Mouse (Mus musculus) kidney, postnatal 0 days (tissue): ENCODE measurements around the gene Sorcs3. TPM values are rescaled to one million over a fixed set of nuclear protein-coding genes. Genes with fewer than 3 reads are reported as not detected.

ENCODE experiments used
- ATAC-seq: fragments of 200-750 bp; cut with Nextera tagmentation; replicated peaks from 2 replicates; pipeline ENCODE4 v1.8.0; 2017; ENCODE audit warnings: low read depth, moderate number of reproducible peaks, moderate TSS enrichment, moderate library complexity; ENCODE audit not compliant: low FRiP score
- DNase-seq: peaks from one replicate; pipeline ENCODE4 v3.0.0-alpha.2; 2016; ENCODE audit warnings: low spot score
- H3K27ac ChIP-seq: fragments of 300-500 bp; sonication (generic); 2 replicates; pipeline ENCODE4 v1.5.1; 2014; ENCODE audit warnings: mild to moderate bottlenecking
- H3K27me3 ChIP-seq: fragments of 300-500 bp; sonication (generic); 2 replicates; pipeline ENCODE4 v1.6.1; 2014; ENCODE audit warnings: low read length, mixed read lengths; ENCODE audit not compliant: insufficient read depth
- H3K36me3 ChIP-seq: fragments of 300-500 bp; sonication (generic); 2 replicates; pipeline ENCODE4 v1.6.1; 2014; ENCODE audit warnings: low read length, mixed read lengths; ENCODE audit not compliant: insufficient read depth
- H3K4me1 ChIP-seq: fragments of 300-500 bp; sonication (generic); replicated peaks from 2 replicates; pipeline ENCODE4 v1.6.1; 2014; ENCODE audit warnings: antibody characterized with exemption, low read length, mixed read lengths; ENCODE audit not compliant: insufficient read depth
- H3K4me2 ChIP-seq: fragments of 300-500 bp; sonication (generic); 2 replicates; pipeline ENCODE4 v1.6.1; 2014; ENCODE audit warnings: mild to moderate bottlenecking, low read length, moderate library complexity, mixed read lengths
- H3K4me3 ChIP-seq: fragments of 300-500 bp; sonication (generic); replicated peaks from 2 replicates; pipeline ENCODE4 v1.5.1; 2014; ENCODE audit warnings: low read depth, low read length
- H3K9ac ChIP-seq: fragments of 300-500 bp; sonication (generic); 2 replicates; pipeline ENCODE4 v1.6.1; 2014; ENCODE audit warnings: low read depth, low read length
- H3K9me3 ChIP-seq: fragments of 300-500 bp; sonication (generic); replicated peaks from 2 replicates; pipeline ENCODE4 v1.6.1; 2016; ENCODE audit warnings: low read length, inconsistent platforms, mixed read lengths
- CTCF ChIP-seq: IDR thresholded peaks from 2 replicates; pipeline ENCODE4 v1.5.1; 2016; ENCODE audit warnings: antibody characterized with exemption, low read depth, mild to moderate bottlenecking, moderate library complexity
- WGBS: fragments of 180-500 bp; shearing (Covaris S2); extraction: QIAGEN DNeasy Blood & Tissue Kit; methylation state at CpG from one replicate; pipeline ENCODE4 v1.1.7; 2014; 5-methylcytosine and 5-hydroxymethylcytosine counted together
- polyA plus RNA-seq: library from polyadenylated mRNA; unstranded; fragments of >200 nt; fragmentation: Nextera tagmentation; extraction: Ambion mirVana; gene quantifications from 2 replicates; pipeline ENCODE4 v1.2.1, GENCODE M21; 2015

Sorcs3 gene
- polyA plus RNA-seq, 1 experiment from 2014 or later: 0.93 TPM

GRCm38 (mm10) chr19:48300440-48301231, 94.8 kb downstream of the Sorcs3 start:
- H3K27ac ChIP-seq: no peak overlapping the region
- no peaks in the 10 kb centered on the region for H3K27me3 ChIP-seq
- H3K36me3 ChIP-seq: no peaks in the 10 kb centered on the region
- 63% methylated on average over 14 of the region's 14 CpGs for WGBS
- TF ChIP-seq CTCF: no peak
- DNase-seq (no peak), ATAC-seq (no peak)
- no peaks in the 10 kb centered on the region for H3K4me1 ChIP-seq
- H3K4me3 ChIP-seq: no peak overlapping the region
- H3K4me2 ChIP-seq: no peak overlapping the region
- H3K9ac ChIP-seq: no peak overlapping the region
- H3K9me3 ChIP-seq: no peaks in the 10 kb centered on the region

- DNase-seq: no peak
- Histone ChIP-seq H3K4me1 (no peaks in the 10 kb centered on the region), H3K27ac (no peak overlapping the region), H3K36me3 (no peaks in the 10 kb centered on the region), H3K4me2 (no peak overlapping the region), H3K9ac (no peak overlapping the region), H3K9me3 (no peaks in the 10 kb centered on the region), H3K27me3 (no peaks in the 10 kb centered on the region), H3K4me3 (no peak overlapping the region)
- TF ChIP-seq CTCF: no peak
- ATAC-seq: no peak
- WGBS: 66% methylated on average over 3 of the region's 3 CpGs
These were observed 95.5 kb downstream of the Sorcs3 start for GRCm38 (mm10) chr19:48301300-48301699.

GRCm38 (mm10) chr19:48308341-48308740, 102.5 kb downstream of the Sorcs3 start:
- H3K27me3 ChIP-seq: no peaks in the 10 kb centered on the region
- H3K9ac ChIP-seq: no peak overlapping the region
- no peaks in the 10 kb centered on the region for H3K4me1 ChIP-seq
- no peaks in the 10 kb centered on the region for H3K36me3 ChIP-seq
- no peak overlapping the region for H3K4me3 ChIP-seq
- no peak overlapping the region for H3K27ac ChIP-seq
- H3K4me2 ChIP-seq: no peak overlapping the region
- WGBS: 92% methylated on average over 8 of the region's 8 CpGs
- ATAC-seq (no peak), DNase-seq (no peak)
- H3K9me3 ChIP-seq: no peaks in the 10 kb centered on the region
- TF ChIP-seq CTCF: no peak

- Histone ChIP-seq H3K36me3 (no peaks in the 10 kb centered on the region), H3K4me2 (no peak overlapping the region), H3K4me1 (no peaks in the 10 kb centered on the region), H3K27me3 (no peaks in the 10 kb centered on the region), H3K9ac (no peak overlapping the region), H3K9me3 (no peaks in the 10 kb centered on the region), H3K27ac (no peak overlapping the region), H3K4me3 (no peak overlapping the region)
- DNase-seq: no peak
- no peak for ATAC-seq
- 76% methylated on average over 15 of the region's 15 CpGs for WGBS
- no peak for TF ChIP-seq CTCF
These were observed 103.9 kb downstream of the Sorcs3 start for GRCm38 (mm10) chr19:48309531-48310337.

- 86% methylated on average over 6 of the region's 6 CpGs for WGBS
- H3K9me3 ChIP-seq: no peaks in the 10 kb centered on the region
- no peak for DNase-seq
- H3K4me3 ChIP-seq: no peak overlapping the region
- H3K4me1 ChIP-seq: no peaks in the 10 kb centered on the region
- no peak for TF ChIP-seq CTCF
- no peak for ATAC-seq
- no peaks in the 10 kb centered on the region for H3K27me3 ChIP-seq
- no peaks in the 10 kb centered on the region for H3K36me3 ChIP-seq
- no peak overlapping the region for H3K27ac ChIP-seq
- H3K9ac ChIP-seq: no peak overlapping the region
- no peak overlapping the region for H3K4me2 ChIP-seq
These were observed 104.5 kb downstream of the Sorcs3 start for GRCm38 (mm10) chr19:48310338-48310710.

- Histone ChIP-seq H3K4me3 (no peak overlapping the region), H3K9ac (no peak overlapping the region), H3K36me3 (no peaks in the 10 kb centered on the region), H3K27ac (no peak overlapping the region), H3K4me2 (no peak overlapping the region), H3K27me3 (no peaks in the 10 kb centered on the region), H3K4me1 (no peaks in the 10 kb centered on the region), H3K9me3 (no peaks in the 10 kb centered on the region)
- DNase-seq: no peak
- WGBS: 90% methylated on average over 9 of the region's 9 CpGs
- TF ChIP-seq CTCF: no peak
- no peak for ATAC-seq
These were observed 108.0 kb downstream of the Sorcs3 start for GRCm38 (mm10) chr19:48313776-48314175.
